Mouse (Mus musculus) urinary bladder, adult 2 months (tissue): ENCODE results near the gene Wdr25. TPM values are rescaled to one million over a fixed set of nuclear protein-coding genes. Genes with fewer than 3 reads are reported as not detected.

Experiments
- DNase-seq: peaks from one replicate; pipeline ENCODE4 v3.0.0; 2022; ENCODE audit warnings: low spot score
- polyA plus RNA-seq: library from polyadenylated mRNA; depleted of rRNA; stranded (reverse); fragments of >200 nt; gene quantifications from 2 replicates; pipeline ENCODE4 v1.2.3, GENCODE M21; 2012

Wdr25 gene
- polyA plus RNA-seq, 1 experiment, result 13.6 TPM

- no peak for DNase-seq
Observed at GRCm38 (mm10) chr12:108896006-108896405, 2.6 kb downstream of the Wdr25 start.

- DNase-seq, result no peak
Observed at GRCm38 (mm10) chr12:108901346-108901745, 7.9 kb downstream of the Wdr25 start.

GRCm38 (mm10) chr12:108902940-108903339 is 9.5 kb downstream of the Wdr25 start:
- no peak for DNase-seq

- no peak for DNase-seq
Observed at GRCm38 (mm10) chr12:108903600-108904275, 10.3 kb downstream of the Wdr25 start.

- no peak for DNase-seq
Observed at GRCm38 (mm10) chr12:108904276-108904653, 10.8 kb downstream of the Wdr25 start.

GRCm38 (mm10) chr12:108905620-108906302 is 12.3 kb downstream of the Wdr25 start:
- DNase-seq, result no peak

- no peak for DNase-seq
Observed at GRCm38 (mm10) chr12:108906398-108906797, 13.0 kb downstream of the Wdr25 start.

GRCm38 (mm10) chr12:108909846-108910433 is 16.5 kb downstream of the Wdr25 start:
- DNase-seq, result no peak

GRCm38 (mm10) chr12:108912442-108912841 is 19.0 kb downstream of the Wdr25 start:
- no peak for DNase-seq

- no peak for DNase-seq
Observed at GRCm38 (mm10) chr12:108914198-108914597, 20.8 kb downstream of the Wdr25 start.

- DNase-seq, result no peak
Observed at GRCm38 (mm10) chr12:108914709-108915340, 21.4 kb downstream of the Wdr25 start.

- no peak for DNase-seq
Observed at GRCm38 (mm10) chr12:108915893-108916292, 22.5 kb downstream of the Wdr25 start.

- DNase-seq, result no peak
Observed at GRCm38 (mm10) chr12:108916447-108917042, 23.1 kb downstream of the Wdr25 start.

GRCm38 (mm10) chr12:108917509-108917908 is 24.1 kb downstream of the Wdr25 start:
- no peak for DNase-seq

- no peak for DNase-seq
Observed at GRCm38 (mm10) chr12:108918753-108919152, 25.3 kb downstream of the Wdr25 start.

GRCm38 (mm10) chr12:108926606-108927111 is 33.2 kb downstream of the Wdr25 start:
- no peak for DNase-seq

- no peak for DNase-seq
Observed at GRCm38 (mm10) chr12:108928249-108928648, 34.8 kb downstream of the Wdr25 start.

- DNase-seq, result no peak
Observed at GRCm38 (mm10) chr12:108929475-108929874, 36.0 kb downstream of the Wdr25 start.

- no peak for DNase-seq
Observed at GRCm38 (mm10) chr12:108931341-108932053, 38.1 kb downstream of the Wdr25 start.

GRCm38 (mm10) chr12:108932113-108932512 is 38.7 kb downstream of the Wdr25 start:
- DNase-seq, result no peak

GRCm38 (mm10) chr12:108934231-108934630 is 40.8 kb downstream of the Wdr25 start:
- DNase-seq, result no peak
